In the genomic region with DNA sequence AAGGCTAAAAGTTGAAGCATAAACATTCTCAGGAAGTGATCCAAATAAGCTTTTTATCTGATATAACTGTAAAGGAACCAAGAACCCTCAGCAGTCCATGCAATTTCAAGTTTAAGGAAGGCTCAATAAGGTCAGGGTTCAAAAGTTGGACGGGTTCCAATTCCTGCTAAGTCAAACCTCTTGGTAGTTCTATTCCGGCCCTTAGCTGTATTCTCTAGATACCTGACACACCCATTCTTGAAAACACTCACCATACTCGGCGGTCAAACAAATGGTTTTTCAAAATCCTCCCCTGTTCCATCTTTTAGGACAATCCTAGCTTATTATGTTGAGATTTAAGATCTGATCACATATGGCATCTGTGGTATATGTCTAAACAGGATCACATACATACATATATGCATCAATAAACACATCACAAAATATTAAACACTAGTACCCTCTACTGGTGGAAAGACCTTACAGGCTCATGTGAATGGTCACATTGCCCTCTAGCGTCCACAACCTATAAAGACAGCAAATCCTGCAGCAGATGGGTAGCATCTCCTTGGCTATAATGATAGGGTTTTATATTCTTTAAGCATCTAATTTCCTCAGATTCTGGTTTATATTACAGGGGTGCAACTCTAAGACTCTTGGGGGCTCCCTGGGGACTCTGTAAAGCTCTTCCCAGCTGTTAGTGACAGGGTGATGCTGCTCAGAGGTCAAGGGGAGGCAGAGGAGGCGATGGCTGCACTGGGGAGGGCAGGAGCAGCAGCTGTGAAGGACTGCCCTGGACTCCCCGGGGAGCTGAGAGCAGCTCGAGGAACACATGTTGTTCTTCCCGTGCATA, we compare ENCODE assay signal across 8 mouse cellular contexts. TPM values are rescaled to one million over a fixed set of nuclear protein-coding genes. Genes with fewer than 3 reads are reported as not detected.
DNase-seq lines count a peak whose midpoint lies in the region; ATAC-seq and TF ChIP-seq lines count a peak whose summit lies in the region.

No protein-coding gene starts in this region.

- H3K27me3 ChIP-seq in kidney, postnatal 0 days (ENCODE audit: insufficient read depth, low read length): no peaks in the 10 kb centered on the region
- H3K27me3 ChIP-seq in liver, embryonic 11.5 days (replicated peaks; ENCODE audit: control insufficient read depth, insufficient read depth, low read length): no peaks in the 10 kb centered on the region
- no peaks in the 10 kb centered on the region for H3K27me3 ChIP-seq in myocyte (ENCODE audit: control insufficient read depth, insufficient read depth, insufficient read length)

- no peak overlapping the region for H3K9ac ChIP-seq in kidney, postnatal 0 days (ENCODE audit: low read depth, low read length)
- H3K9ac ChIP-seq in liver, embryonic 11.5 days (ENCODE audit: low read depth, low read length): no peak overlapping the region

- H3K27ac ChIP-seq in kidney, postnatal 0 days: no peak overlapping the region
- H3K27ac ChIP-seq in liver, embryonic 11.5 days (ENCODE audit: low read depth, low read length): no peak overlapping the region

- no peaks in the 10 kb centered on the region for H3K9me3 ChIP-seq in kidney, postnatal 0 days (replicated peaks; ENCODE audit: low read length)
- no peaks in the 10 kb centered on the region for H3K9me3 ChIP-seq in liver, embryonic 11.5 days (ENCODE audit: control insufficient read depth, low read length)

- ATAC-seq in kidney, postnatal 0 days (replicated peaks; ENCODE audit: low FRiP score, low read depth): peak; percentile 58
- peak; percentile 53 for ATAC-seq in liver, embryonic 11.5 days (replicated peaks; ENCODE audit: low FRiP score)

- TF ChIP-seq POLR2A in myocyte (IDR thresholded peaks at IDR 0.05; ENCODE audit: insufficient read length, low read depth): no peak

- H3K4me1 ChIP-seq in kidney, postnatal 0 days (replicated peaks; ENCODE audit: insufficient read depth, low read length): no peaks in the 10 kb centered on the region
- H3K4me1 ChIP-seq in liver, embryonic 11.5 days (replicated peaks; ENCODE audit: control insufficient read depth, insufficient read depth, low read length): no peaks in the 10 kb centered on the region

- H3K36me3 ChIP-seq in kidney, postnatal 0 days (ENCODE audit: insufficient read depth, low read length): peaks cover 7% of the 10 kb centered on the region; the same call in 1 of the 2 replicates
- H3K36me3 ChIP-seq in liver, embryonic 11.5 days (ENCODE audit: control insufficient read depth, insufficient read depth, low read length): peaks cover 6% of the 10 kb centered on the region
- H3K36me3 ChIP-seq in myocyte (ENCODE audit: control insufficient read depth, insufficient read depth): peaks cover 10% of the 10 kb centered on the region

- DNase-seq in A20 (ENCODE audit: low read depth, low spot score): peak; percentile 73
- peak; percentile 78 for DNase-seq in adrenal gland, postnatal 10 days
- DNase-seq in embryo, embryonic 9.5 days (ENCODE audit: extremely low spot score): peak; percentile 68
- DNase-seq in heart, adult 9 months (ENCODE audit: low spot score in 2 of 2): peak; percentile 55 to 72
- DNase-seq in kidney, postnatal 0 days (ENCODE audit: low spot score): peak; percentile 93
- no peak for DNase-seq in liver, embryonic 11.5 days (ENCODE audit: low spot score)
- DNase-seq in spleen, postnatal 14 days (ENCODE audit: low spot score in 2 of 2): peak; percentile 21 to 62

- no peaks in the 10 kb centered on the region for H3K79me2 ChIP-seq in myocyte (ENCODE audit: control insufficient read depth, insufficient read depth)

- peak; percentile 98 for TF ChIP-seq CTCF in kidney, postnatal 0 days (IDR thresholded peaks at IDR 0.05; ENCODE audit: low read depth)

- H3K4me2 ChIP-seq in kidney, postnatal 0 days (ENCODE audit: low read length): no peak overlapping the region
- H3K4me2 ChIP-seq in liver, embryonic 11.5 days: no peak overlapping the region
- H3K4me2 ChIP-seq in myocyte (ENCODE audit: low read depth): no peak overlapping the region

- WGBS in kidney, postnatal 0 days: 38% methylated on average over 9 of the region's 9 CpGs
- 52% methylated on average over 9 of the region's 9 CpGs for WGBS in liver, embryonic 11.5 days

- H3ac ChIP-seq in myocyte (ENCODE audit: control insufficient read depth, insufficient read length): no peak overlapping the region

- H3K4me3 ChIP-seq in kidney, postnatal 0 days (replicated peaks; ENCODE audit: low read depth, low read length): no peak overlapping the region
- no peak overlapping the region for H3K4me3 ChIP-seq in liver, embryonic 11.5 days (ENCODE audit: low read depth, low read length)
- H3K4me3 ChIP-seq in myocyte: no peak overlapping the region

TF ChIP-seq in myocyte, 11 proteins besides CTCF, POLR2A, EP300 and RAD21:
- peak in 2 of 3 experiments; percentile 46 to 68 for TF ChIP-seq MYOG (IDR thresholded peaks at IDR 0.05; ENCODE audit: control insufficient read depth in 1 of 3, insufficient read depth in 1 of 3, insufficient read length in 2 of 3, low read depth in 2 of 3)
- no peak for TF ChIP-seq MAX (IDR thresholded peaks at IDR 0.05; ENCODE audit: low read depth)
TF ChIP-seq in myocyte: peak in this region for 1.

RNA-seq across cellular contexts. Expression of gene Tmem59, which starts 14.2 kb away (rescaled TPM):
- total RNA-seq in adrenal gland, postnatal 10 days (2021): 100 to 1,000 TPM; 288 to 289 TPM
- 708 and 709 TPM in 2 replicates for polyA plus RNA-seq in kidney, postnatal 0 days (2015; fragmentation: Nextera tagmentation; extraction: Ambion mirVana)
- polyA plus RNA-seq in liver, embryonic 11.5 days (2014; fragmentation: Nextera tagmentation; extraction: Ambion mirVana): 221 and 223 TPM in 2 replicates
- polyA plus RNA-seq in myocyte (2012; fragmentation: generic; extraction: Trizol): 174 TPM

RNA-seq across cellular contexts. Expression of gene Tceanc2, which starts 14.9 kb away (rescaled TPM):
- total RNA-seq in adrenal gland, postnatal 10 days (2021): 10 to 100 TPM; 22.4 to 22.8 TPM
- polyA plus RNA-seq in kidney, postnatal 0 days (2015; fragmentation: Nextera tagmentation; extraction: Ambion mirVana): 24.1 and 37.4 TPM in 2 replicates
- 23.0 and 32.3 TPM in 2 replicates for polyA plus RNA-seq in liver, embryonic 11.5 days (2014; fragmentation: Nextera tagmentation; extraction: Ambion mirVana)
- 20.7 TPM for polyA plus RNA-seq in myocyte (2012; fragmentation: generic; extraction: Trizol)

RNA-seq across cellular contexts. Expression of gene Ldlrad1, which starts 45.0 kb away (rescaled TPM):
- under 1 TPM in 1 of 2 experiments, not detected in 1; 0.27 TPM for total RNA-seq in adrenal gland, postnatal 10 days (2021)
- polyA plus RNA-seq in kidney, postnatal 0 days (2015; fragmentation: Nextera tagmentation; extraction: Ambion mirVana): not detected in 2 replicates
- not detected in 2 replicates for polyA plus RNA-seq in liver, embryonic 11.5 days (2014; fragmentation: Nextera tagmentation; extraction: Ambion mirVana)
- not detected for polyA plus RNA-seq in myocyte (2012; fragmentation: generic; extraction: Trizol)
